Mouse (Mus musculus) c-Kit-positive CD71-positive TER-119-positive erythroid progenitor cells, embryonic 14.5 days (primary cell): ENCODE measurements around the gene H2afy2.

Source experiments
- DNase-seq: peaks from one replicate; pipeline ENCODE4 v3.0.0-alpha.2; 2013; ENCODE audit warnings: low spot score

The H2afy2 gene

DNA sequence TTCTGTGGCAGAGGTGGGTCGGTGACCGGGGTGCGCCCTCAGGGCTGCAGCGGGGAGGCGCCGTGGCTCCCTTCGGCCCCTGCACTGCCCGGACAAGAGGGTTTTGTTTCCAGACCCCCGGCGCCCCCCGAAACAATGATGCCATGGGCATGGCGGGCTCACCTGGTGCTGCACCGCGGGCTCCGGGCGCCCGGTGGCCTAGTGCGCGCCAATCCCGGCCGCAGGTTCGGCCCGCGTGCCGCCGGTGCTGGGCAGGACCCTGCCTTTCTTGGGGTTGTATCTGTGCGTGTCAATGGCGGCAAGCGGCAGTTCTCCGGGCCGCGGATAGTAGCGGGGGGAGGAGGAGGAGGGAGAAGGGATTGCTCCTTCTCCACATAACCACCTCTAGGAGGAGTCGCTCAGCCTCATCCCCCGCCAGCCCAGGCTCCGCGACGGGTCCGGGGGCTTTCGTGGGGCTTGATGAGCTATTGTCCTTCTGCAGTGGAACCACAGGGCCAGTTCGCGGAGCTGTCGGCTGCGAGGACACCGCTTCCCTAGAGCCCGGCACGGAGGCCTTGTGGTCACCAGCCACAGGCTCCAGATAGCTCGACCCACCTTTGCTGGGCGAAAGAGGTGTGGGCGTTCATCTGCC, at the start of gene H2afy2:
Gene H2afy2, minus strand, starts transcription at position 527 of the 631 bp plus-strand sequence.
- DNase-seq: no peak

DNA sequence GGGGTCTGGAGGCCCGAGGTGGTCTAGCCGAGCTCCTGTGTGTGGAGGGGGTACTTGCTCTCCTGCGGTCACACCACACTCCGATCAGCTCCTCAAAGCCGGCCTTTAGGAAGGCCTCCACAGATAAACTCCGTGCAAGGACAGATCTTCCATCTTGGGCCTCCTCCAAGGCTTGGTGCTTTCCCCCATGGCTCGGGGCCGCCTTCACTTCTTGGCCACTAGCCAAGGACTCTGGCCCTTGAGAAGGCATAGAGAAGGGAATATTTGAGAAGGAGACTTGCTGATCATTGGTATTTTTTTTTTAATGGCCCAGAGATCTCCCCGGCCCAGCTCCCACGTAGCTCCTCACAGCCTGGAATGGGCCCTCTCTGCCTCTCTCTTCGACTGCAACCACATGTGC, 48.8 kb upstream of the H2afy2 start:
- DNase-seq: no peak

DNA sequence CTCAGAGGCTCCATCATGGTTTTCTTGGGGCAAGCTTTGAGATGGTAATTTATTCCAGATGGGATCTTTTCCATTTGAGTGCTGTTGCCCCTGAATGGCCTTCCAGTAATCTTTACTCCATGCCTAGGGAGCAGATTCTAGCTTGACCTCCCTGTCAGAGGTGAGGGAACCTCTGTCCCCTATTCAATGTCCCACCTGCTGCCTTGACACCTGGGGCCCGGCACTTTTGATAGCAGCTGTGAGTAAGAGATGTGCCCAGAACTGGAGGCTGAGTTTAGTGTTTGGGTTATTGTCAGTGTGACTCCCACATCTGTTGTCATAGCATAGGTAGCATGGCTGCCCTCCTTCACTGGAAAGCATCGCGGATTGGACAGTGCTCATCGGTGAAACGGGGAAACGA, 47.8 kb upstream of the H2afy2 start:
- DNase-seq: no peak

DNA sequence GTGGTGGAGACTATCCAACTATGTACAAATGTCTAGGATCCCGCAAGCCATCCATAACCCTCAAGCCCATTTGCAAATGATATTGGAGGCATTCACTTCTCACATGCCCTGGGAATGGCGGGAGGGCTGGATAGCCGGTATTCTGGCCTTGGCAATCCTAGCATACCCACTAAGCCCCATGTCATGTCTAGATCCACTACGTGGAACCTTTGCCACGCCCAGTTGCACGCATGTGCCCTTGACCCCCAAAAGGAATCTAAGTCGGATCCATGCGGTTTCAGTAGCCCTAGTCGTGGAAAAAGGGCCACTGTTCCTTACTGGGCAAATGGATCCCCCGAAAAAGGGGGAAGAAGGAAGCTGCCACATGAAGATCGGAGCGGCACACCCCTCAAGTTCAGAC, 47.3 kb upstream of the H2afy2 start:
- DNase-seq: no peak

- no peak for DNase-seq
Observed at GRCm38 (mm10) chr10:61830817-61831216, 46.9 kb upstream of the H2afy2 start.

DNA sequence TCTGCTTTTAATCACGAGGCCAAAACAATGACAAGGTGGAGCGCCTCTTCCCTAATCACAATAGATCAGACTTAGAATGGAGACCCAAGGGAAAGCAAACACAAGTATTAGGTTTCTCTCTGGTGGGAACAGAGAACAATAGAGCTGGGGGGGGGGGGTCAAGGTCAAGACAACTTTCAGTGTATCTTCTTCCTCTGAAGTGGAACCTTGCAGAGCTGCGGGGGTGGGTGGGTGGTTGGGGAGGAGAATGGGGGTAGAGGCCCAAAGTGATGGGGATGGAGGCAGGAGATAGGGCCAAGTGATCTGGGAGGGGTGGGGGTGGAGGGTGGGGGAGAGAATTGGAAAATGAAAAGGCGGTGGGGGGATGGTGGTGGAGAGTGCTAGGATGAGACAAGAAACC, 45.1 kb upstream of the H2afy2 start:
- DNase-seq: no peak

DNA sequence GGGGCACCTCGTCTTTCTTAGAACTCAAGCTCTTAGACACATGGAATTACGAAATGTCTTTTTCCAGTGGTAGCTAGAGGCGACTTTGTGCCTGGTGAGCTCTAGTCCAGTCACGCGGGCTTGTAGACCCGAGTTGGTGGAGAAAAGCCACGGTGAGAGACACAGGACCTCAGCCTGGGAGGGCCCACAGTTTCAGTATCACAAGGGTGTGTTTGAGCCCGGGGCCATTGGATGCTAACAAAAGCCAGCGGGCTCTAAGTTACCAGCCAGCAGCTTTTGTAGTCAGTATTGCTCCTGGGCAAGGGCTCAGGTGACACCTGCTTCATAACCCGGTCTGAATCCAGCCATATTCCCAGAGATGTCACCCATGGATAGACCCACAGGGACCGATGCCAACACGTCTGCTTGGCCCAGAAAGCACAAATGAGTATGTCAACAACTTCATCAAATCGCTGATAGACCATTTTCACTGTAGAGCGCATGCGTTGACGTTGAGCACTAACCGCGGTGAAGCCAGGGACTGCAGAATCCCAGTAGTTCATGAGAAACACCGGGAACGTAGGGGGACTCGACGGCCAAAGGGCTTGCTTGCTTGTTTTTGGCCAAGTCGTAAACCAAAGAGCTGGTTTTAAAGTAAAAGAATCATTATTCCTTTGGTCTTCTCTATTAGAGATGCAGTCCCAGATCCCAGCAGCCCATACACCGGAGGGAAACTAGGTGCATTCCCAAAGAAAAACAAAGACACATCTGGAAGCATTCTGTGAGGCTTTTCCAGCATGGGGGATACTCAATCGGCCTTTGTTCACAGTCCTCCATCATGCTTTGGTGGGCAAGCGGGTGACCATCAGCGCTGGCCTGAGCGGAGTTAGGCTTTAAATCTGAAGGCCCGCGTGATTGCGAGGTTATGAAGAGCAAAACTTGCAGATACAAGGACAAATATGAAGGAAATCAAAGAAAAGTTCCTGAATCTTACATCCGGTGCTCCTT, 44.3 kb upstream of the H2afy2 start:
- no peak for DNase-seq

- DNase-seq: no peak
Observed at GRCm38 (mm10) chr10:61826753-61827435, 42.9 kb upstream of the H2afy2 start.

GRCm38 (mm10) chr10:61825979-61826752, 42.2 kb upstream of the H2afy2 start:
- DNase-seq: no peak

GRCm38 (mm10) chr10:61825536-61825935, 41.6 kb upstream of the H2afy2 start:
- DNase-seq: no peak

- no peak for DNase-seq
Observed at GRCm38 (mm10) chr10:61823731-61824115, 39.8 kb upstream of the H2afy2 start.

DNA sequence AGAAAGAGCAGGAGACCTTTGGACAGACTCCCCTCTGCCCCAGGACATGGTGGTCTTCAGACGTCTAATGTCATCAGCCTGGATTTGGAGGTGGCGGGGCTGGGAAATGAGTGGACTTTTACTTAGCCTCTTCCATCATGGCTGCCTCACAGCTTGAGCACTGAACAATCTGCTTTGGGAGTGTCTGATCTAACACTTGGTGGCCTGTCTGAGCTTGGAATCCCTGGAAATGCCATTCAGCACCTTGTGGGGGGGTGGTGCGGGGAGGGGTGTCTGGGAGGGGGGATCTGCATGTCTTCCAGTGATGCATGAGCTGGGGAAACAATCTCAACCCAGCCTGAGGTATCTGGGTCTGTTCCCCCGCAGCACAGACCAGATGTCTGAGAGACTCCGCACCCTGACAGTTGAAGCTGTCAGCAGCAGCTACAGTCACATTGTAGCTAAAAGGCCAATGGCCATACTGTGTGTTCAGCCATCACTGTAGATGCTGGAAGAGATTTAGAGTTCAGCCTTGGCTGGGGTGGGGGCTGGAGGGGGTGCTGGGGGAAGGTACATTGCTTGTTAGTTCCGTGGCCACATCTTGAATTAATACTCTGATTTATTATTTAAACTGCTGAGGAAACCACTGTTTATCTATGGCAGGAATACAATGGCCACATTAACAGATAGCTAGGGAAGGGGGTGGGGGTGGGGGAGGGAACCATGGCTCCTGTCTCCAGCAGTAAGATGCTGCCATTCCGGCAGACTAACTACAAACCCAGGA, 39.2 kb upstream of the H2afy2 start:
- DNase-seq: no peak

- DNase-seq: no peak
Observed at GRCm38 (mm10) chr10:61820050-61820449, 36.1 kb upstream of the H2afy2 start.

DNA sequence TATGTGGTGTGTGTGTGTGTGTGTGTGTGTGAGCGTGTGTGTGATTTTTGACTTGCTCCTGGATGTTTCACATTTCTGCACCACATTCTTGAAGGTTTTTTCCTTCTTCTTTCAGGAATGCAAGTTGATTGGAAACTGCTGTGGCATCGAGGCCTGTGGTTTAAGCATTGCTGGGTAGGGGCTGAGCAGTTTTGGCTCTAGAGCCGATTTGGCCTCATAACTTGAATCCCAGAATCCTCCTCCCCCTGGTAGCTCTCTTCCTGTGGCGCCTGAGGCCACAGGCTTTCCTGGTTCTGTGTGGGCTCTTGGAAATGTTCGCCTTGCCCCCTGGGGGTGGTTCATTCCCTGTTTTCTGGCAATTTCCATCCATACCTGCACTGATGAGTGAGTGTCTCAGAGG, 28.0 kb upstream of the H2afy2 start:
- DNase-seq: no peak

- DNase-seq: no peak
Observed at GRCm38 (mm10) chr10:61798133-61798576, 14.2 kb upstream of the H2afy2 start.

DNA sequence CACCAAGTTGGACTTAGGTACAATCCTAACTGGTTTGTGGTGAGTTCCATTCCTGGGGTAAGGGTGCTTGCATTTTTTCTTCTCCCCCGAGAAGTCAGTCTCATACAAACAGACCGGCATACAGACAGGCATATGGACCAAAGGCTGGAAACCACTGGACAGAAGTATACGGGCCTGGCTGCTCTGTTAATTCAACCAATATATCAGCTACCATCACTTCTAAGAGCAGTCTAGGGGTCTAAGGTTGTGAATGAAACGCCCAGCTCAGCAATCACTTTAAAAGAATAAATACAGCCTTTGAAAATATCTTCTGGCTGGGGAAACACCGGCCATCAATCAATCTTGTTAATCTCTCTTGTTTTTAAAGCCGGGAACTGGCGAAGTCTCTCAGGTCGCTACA, 11.5 kb upstream of the H2afy2 start:
- no peak for DNase-seq

GRCm38 (mm10) chr10:61794971-61795370, 11.0 kb upstream of the H2afy2 start:
- DNase-seq: no peak

DNA sequence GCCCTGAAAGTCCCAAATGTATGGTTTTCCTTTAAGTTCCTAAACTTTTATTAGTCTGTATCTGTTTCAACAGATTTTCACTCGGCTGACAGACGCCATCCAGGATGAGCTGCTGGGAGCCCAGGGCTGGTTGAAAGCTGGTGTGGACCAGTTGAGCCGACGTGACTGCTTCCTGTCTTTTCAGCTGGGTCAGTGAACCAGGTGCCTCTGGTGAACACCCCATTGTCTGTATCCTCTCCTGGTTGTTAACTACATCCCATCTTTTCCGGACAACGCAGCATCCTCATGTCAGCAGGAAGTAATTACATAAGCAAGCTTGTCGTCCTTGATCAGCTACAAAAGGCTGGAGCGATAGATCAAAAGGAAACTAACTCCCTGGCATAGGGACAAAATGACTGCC, 9.1 kb upstream of the H2afy2 start:
- no peak for DNase-seq

GRCm38 (mm10) chr10:61788499-61788898, 4.6 kb upstream of the H2afy2 start:
- DNase-seq: no peak

DNA sequence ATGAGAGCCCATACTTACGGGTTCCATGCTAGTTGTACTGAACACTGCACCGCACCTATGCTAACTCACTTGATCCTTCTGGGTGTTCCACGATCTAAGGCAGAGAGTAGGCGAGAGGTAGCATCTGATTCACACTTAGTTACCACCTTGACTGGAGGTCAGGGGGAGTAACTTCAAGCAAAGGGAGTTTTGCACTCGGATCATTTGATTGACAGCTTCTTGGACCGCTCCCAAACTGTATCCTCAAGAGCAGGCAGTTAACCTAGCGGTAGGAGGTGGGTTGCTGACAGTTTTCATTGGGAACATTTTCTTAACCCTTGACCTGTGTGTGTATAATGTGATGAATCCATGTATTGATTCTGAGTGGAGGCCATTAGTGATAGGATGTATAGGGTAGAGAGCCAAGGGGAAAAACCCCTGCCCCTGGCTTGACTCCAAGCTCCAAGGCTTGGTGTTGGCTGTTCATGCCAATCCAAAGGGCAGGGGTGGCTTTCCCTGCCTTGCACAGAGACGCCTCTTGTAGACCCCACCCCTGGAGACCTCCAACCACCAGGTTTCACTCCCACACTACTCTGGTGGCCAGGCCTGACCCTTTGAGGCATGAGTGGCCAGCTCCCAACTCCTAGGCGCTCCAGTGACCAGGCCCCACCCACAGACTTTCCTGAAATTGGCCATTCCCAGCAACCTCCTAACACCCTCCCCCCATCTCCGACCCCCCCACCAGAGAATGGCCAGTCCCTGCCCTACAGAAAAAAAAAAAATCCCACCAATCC, 3.8 kb upstream of the H2afy2 start:
- no peak for DNase-seq
